Mouse (Mus musculus): ENCODE data around the gene 1700025G04Rik. TPM values are rescaled to one million over a fixed set of nuclear protein-coding genes. Genes with fewer than 3 reads are reported as not detected.

Gene 1700025G04Rik
- polyA plus RNA-seq, 2 experiments, result 1.2 to 2.1 TPM

DNA sequence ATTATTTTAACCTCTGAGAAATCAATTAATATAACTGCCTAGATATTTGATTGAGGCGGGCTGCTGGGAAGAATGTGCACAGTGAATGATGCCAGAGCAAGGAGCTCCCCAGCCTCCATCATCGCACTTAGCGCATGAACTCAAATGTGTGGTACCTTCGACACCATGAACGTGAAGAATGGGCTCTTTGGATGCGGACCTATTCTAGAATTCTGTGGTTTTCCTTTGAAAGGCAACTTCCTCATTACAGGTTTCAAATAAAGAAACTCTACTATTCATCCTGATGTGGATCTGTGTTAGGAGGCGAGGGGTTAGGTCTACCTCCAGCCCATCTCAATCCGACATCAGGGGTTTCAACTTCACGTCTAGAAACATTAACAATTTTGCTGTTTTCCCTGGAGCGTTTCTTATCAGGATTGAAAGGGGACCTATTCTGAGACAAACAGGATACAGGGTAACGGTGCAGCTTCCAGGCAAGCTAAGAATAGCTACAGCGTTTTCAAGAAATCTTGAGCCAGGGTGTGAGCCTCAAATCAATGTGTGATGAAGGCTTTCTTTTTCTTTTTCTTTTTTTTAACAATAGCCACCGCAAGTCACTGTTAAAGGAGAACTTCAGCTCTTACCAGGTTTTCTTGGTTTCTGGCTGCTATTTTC is 110.0 kb downstream of the 1700025G04Rik start:
- no peak overlapping the region for H3K9ac ChIP-seq (replicated peaks)
- no peak overlapping the region for H3K27ac ChIP-seq
- no peak for ATAC-seq (ENCODE audit: insufficient read depth)
- H3K9me3 ChIP-seq (ENCODE audit: control insufficient read depth, low read length), result no peaks in the 10 kb centered on the region
- H3K4me1 ChIP-seq (replicated peaks; ENCODE audit: control insufficient read depth in 2 of 2, insufficient read depth in 2 of 2, low read length in 1 of 2), result 0 out of 4 replicates have a peak, but pooled peaks cover 0 to 3% of the 10 kb centered on the region in 2 experiments
- WGBS (ENCODE audit: insufficient replicate concordance), result 18% methylated on average over 13 of the region's 13 CpGs
- H3K27me3 ChIP-seq (ENCODE audit: control insufficient read depth, insufficient read depth, low read length), result no peaks in the 10 kb centered on the region
- no peak overlapping the region for H3K4me3 ChIP-seq (ENCODE audit: insufficient read depth in 1 of 2, low read depth in 2 of 2, low read length in 2 of 2)
- no peak overlapping the region for H3K4me2 ChIP-seq (ENCODE audit: low read depth)
- H3K36me3 ChIP-seq (replicated peaks; ENCODE audit: control insufficient read depth, insufficient read depth, low read depth), result no peaks in the 10 kb centered on the region
- DNase-seq (ENCODE audit: low read depth in 3 of 3, low spot score in 3 of 3), result no peak
- TF ChIP-seq CTCF (IDR thresholded peaks at IDR 0.05; ENCODE audit: low read depth), result no peak
- TF ChIP-seq EP300 (IDR thresholded peaks at IDR 0.05; ENCODE audit: low read depth), result no peak

DNA sequence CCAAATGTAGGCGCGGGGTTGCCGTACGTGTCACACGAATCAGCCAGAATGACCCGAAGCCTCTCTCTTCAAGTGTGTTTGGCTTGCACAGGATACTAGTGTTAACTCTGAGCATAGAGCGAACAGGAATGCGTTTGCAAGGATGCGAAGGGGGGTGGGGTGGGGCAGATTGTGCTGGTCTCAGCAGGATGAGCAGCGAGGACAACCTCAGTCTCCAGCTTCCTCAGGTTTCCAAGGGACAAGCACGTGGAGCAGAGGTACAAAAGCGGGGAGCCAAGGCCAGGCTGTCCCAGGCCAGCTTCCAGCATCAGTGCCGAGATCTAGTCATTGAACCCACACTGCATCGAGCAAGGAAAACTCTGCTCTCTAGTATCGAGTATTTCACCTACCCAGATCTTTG is 111.2 kb downstream of the 1700025G04Rik start:
- H3K27me3 ChIP-seq (ENCODE audit: control insufficient read depth, insufficient read depth, low read length), result no peaks in the 10 kb centered on the region
- no peaks in the 10 kb centered on the region for H3K9me3 ChIP-seq (ENCODE audit: control insufficient read depth, low read length)
- no peak overlapping the region for H3K4me2 ChIP-seq (ENCODE audit: low read depth)
- no peak for ATAC-seq (ENCODE audit: insufficient read depth)
- no peak for DNase-seq (ENCODE audit: low read depth in 3 of 3, low spot score in 3 of 3)
- H3K4me1 ChIP-seq (replicated peaks; ENCODE audit: control insufficient read depth in 2 of 2, insufficient read depth in 2 of 2, low read length in 1 of 2), result peaks cover 0 to 3% of the 10 kb centered on the region in 2 experiments; a peak in 1 of 4 replicates
- no peak overlapping the region for H3K4me3 ChIP-seq (ENCODE audit: insufficient read depth in 1 of 2, low read depth in 2 of 2, low read length in 2 of 2)
- no peak for TF ChIP-seq EP300 (IDR thresholded peaks at IDR 0.05; ENCODE audit: low read depth)
- no peak for TF ChIP-seq CTCF (IDR thresholded peaks at IDR 0.05; ENCODE audit: low read depth)
- no peak overlapping the region for H3K9ac ChIP-seq (replicated peaks)
- 75% methylated on average over 15 of the region's 15 CpGs for WGBS (ENCODE audit: insufficient replicate concordance)
- H3K27ac ChIP-seq, result no peak overlapping the region
- H3K36me3 ChIP-seq (replicated peaks; ENCODE audit: control insufficient read depth, insufficient read depth, low read depth), result no peaks in the 10 kb centered on the region

DNA sequence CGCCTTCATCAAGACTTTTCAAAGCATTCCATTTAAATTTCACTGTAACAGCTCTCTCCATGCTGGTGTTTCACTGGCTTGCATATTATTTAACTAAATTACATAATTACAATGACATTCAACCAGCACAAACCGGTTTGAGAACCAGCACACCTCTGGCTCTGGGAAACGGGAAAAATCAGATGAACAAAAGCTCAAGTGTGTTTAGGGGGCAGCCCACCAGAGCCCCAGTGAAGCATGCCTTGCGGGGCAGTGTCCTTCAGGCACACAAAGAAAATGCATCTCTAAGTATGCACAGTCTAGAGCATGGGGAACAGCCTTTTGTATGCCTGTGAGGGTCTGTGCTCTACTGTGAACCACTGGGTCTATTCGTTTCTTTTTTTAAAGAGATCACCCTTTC is 112.3 kb downstream of the 1700025G04Rik start:
- DNase-seq (ENCODE audit: low read depth in 3 of 3, low spot score in 3 of 3) (no peak), ATAC-seq (ENCODE audit: insufficient read depth) (no peak)
- Histone ChIP-seq H3K9ac (replicated peaks) (no peak overlapping the region), H3K36me3 (replicated peaks; ENCODE audit: control insufficient read depth, insufficient read depth, low read depth) (no peaks in the 10 kb centered on the region), H3K27me3 (ENCODE audit: control insufficient read depth, insufficient read depth, low read length) (no peaks in the 10 kb centered on the region), H3K4me3 (ENCODE audit: insufficient read depth in 1 of 2, low read depth in 2 of 2, low read length in 2 of 2) (no peak overlapping the region), H3K27ac (no peak overlapping the region), H3K4me1 (replicated peaks; ENCODE audit: control insufficient read depth in 2 of 2, insufficient read depth in 2 of 2, low read length in 1 of 2) (peaks cover 0 to 3% of the 10 kb centered on the region in 2 experiments; a peak in 1 of 4 replicates), H3K9me3 (ENCODE audit: control insufficient read depth, low read length) (no peaks in the 10 kb centered on the region), H3K4me2 (ENCODE audit: low read depth) (no peak overlapping the region)
- no peak for TF ChIP-seq EP300 (IDR thresholded peaks at IDR 0.05; ENCODE audit: low read depth)
- TF ChIP-seq CTCF (IDR thresholded peaks at IDR 0.05; ENCODE audit: low read depth), result no peak
- whole genome bisulfite sequencing (ENCODE audit: insufficient replicate concordance), result 59% methylated on average over 5 of the region's 5 CpGs

DNA sequence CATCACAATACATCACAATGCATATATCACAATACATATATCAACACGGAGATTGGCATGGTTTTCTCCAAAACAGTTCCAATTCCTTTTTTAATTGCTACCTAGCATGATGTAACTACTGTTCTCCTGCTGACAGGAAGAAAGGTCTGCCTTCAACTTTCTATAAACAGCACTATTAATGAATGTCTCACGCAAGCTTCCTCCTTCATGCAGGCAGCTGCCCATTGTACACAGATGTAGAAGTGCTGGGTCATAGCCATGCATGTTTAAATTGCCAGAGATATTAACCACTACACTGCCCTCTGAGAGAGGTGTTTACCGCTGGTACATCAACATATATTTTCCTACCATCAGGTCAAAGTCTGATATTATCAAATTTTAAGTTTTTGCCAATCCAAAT is 113.1 kb downstream of the 1700025G04Rik start:
- DNase-seq (ENCODE audit: low read depth in 3 of 3, low spot score in 3 of 3) (no peak), ATAC-seq (ENCODE audit: insufficient read depth) (no peak)
- WGBS (ENCODE audit: insufficient replicate concordance), result 51% methylated on average over 3 of the region's 3 CpGs
- Histone ChIP-seq H3K9me3 (ENCODE audit: control insufficient read depth, low read length) (no peaks in the 10 kb centered on the region), H3K4me1 (replicated peaks; ENCODE audit: control insufficient read depth in 2 of 2, insufficient read depth in 2 of 2, low read length in 1 of 2) (peaks cover 0 to 3% of the 10 kb centered on the region in 2 experiments; a peak in 1 of 4 replicates), H3K27me3 (ENCODE audit: control insufficient read depth, insufficient read depth, low read length) (no peaks in the 10 kb centered on the region), H3K4me2 (ENCODE audit: low read depth) (no peak overlapping the region), H3K4me3 (ENCODE audit: insufficient read depth in 1 of 2, low read depth in 2 of 2, low read length in 2 of 2) (no peak overlapping the region), H3K36me3 (replicated peaks; ENCODE audit: control insufficient read depth, insufficient read depth, low read depth) (no peaks in the 10 kb centered on the region), H3K27ac (no peak overlapping the region), H3K9ac (replicated peaks) (no peak overlapping the region)
- TF ChIP-seq CTCF (IDR thresholded peaks at IDR 0.05; ENCODE audit: low read depth) (no peak), EP300 (IDR thresholded peaks at IDR 0.05; ENCODE audit: low read depth) (no peak)

DNA sequence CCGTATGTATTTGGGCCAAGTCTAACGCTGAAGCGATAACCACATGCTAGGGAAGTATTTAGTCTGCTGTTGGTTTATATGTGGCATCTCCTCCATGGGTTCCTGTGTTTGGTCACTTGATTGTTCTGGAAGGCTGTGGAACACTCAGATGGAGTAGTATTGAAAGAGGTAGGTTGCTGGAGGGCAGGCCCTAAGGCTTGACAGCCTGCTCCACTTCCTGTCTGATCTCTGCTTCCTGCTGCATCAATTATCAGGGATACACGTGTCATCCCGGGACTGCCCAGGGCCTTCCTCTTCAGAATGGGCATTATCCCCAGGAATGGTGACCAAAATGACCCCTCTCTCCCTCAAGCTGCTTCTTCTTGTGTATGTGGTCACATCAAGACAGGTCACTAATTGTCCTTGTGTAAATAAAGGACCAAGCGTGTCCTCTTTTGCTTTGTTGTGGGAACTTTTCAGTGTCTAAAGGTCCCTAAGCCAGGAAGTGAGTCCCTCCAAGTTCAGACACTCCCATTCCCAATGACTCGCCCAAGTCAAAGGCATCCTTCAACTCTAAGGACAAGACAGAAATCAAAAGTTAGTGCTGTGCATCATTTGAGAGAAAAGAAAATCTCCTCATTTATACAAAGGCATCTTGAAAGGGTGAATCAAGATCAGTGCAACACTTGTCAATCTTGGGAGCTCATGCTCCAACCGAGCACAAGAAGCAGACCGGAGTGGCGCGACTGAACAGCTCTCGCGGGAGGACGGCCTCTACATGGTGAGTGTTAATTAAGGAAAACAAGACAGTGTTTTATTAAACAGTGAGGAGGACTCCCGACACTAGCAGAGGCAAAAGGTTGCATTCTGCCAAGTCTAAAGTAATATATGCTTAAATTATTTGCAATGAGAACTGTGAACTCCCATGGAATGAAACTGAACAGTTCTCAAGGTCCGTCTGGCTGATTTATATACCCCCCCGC is 114.2 kb downstream of the 1700025G04Rik start:
- Histone ChIP-seq H3K4me1 (replicated peaks; ENCODE audit: control insufficient read depth in 2 of 2, insufficient read depth in 2 of 2, low read length in 1 of 2) (peaks cover 0 to 3% of the 10 kb centered on the region in 2 experiments; a peak in 1 of 4 replicates), H3K4me2 (ENCODE audit: low read depth) (no peak overlapping the region), H3K27ac (no peak overlapping the region), H3K9me3 (ENCODE audit: control insufficient read depth, low read length) (no peaks in the 10 kb centered on the region), H3K36me3 (replicated peaks; ENCODE audit: control insufficient read depth, insufficient read depth, low read depth) (no peaks in the 10 kb centered on the region), H3K9ac (replicated peaks) (no peak overlapping the region), H3K4me3 (ENCODE audit: insufficient read depth in 1 of 2, low read depth in 2 of 2, low read length in 2 of 2) (no peak overlapping the region), H3K27me3 (ENCODE audit: control insufficient read depth, insufficient read depth, low read length) (no peaks in the 10 kb centered on the region)
- 68% methylated on average over 17 of the region's 17 CpGs for WGBS (ENCODE audit: insufficient replicate concordance)
- no peak for DNase-seq (ENCODE audit: low read depth in 3 of 3, low spot score in 3 of 3)
- no peak for ATAC-seq (ENCODE audit: insufficient read depth)
- TF ChIP-seq EP300 (IDR thresholded peaks at IDR 0.05; ENCODE audit: low read depth) (no peak), CTCF (IDR thresholded peaks at IDR 0.05; ENCODE audit: low read depth) (no peak)
